In the genomic region with DNA sequence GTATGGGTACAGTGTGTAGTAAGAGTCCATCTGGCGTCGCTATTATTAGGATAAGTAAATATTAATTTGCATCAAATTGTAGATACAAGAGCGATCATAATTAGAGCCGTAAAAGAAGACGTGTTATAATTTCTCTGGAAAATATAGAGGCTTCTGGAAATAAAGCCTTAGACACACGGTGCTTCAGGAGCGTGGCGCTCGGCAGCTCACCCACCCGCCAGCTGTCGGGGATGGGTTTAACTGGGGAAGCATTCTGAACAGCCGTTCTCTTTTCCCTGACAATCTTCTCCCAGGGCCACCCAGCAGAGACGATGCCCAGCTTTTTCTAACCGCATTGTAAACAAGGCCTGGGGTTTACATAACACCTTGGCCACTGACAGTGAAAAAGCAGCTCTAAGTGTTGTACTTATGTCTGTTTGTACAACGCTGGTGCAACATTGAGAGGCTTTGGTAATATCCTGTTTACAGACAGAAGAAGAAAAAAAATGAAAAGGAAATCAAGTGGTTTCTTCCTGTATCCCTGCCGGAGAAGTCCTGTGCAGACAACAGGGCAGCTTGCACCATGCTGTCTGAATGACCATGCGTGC, we compare ENCODE assay signal across 13 mouse cellular contexts.
DNase-seq lines count a peak whose midpoint lies in the region; TF ChIP-seq lines count a peak whose summit lies in the region.
"Had no signal": no experiment of that assay in that cellular context is flagged by ENCODE, and none has a peak within 500 bp of the region (broad histone marks: within the 10 kb centered on the region; RNA-seq: fewer than 3 reads in every experiment).

No protein-coding gene starts in this region.

- intact Hi-C loops in heart, postnatal 14 days (cut with DNase I) = no loop called here
- intact Hi-C loops in left cerebral cortex, postnatal 14 days (cut with DNase I) = loop anchor here (5.0 kb wide), 1 partner anchor 36 kb away; no protein-coding TSS in a partner anchor

- H3K27ac ChIP-seq in layer of hippocampus, adult 2 months = peak overlapping the region; percentile 76
- H3K27ac ChIP-seq: heart, embryonic 15.5 days; midbrain, embryonic 12.5 days; stomach, embryonic 15.5 days had no signal

- no peak overlapping the region for H3K4me3 ChIP-seq in layer of hippocampus, adult 2 months
- H3K4me3 ChIP-seq: heart, embryonic 15.5 days; midbrain, embryonic 12.5 days; stomach, embryonic 15.5 days had no signal

- no peak for TF ChIP-seq CTCF in layer of hippocampus, adult 2 months (conservative IDR thresholded peaks at IDR 0.05)

- peak; percentile 66 for DNase-seq in heart, adult 11 months
- DNase-seq in heart, postnatal 14 days = no peak
- peak; percentile 66 to 79 for DNase-seq in layer of hippocampus, adult 2 months (ENCODE audit: low spot score in 2 of 2)
- DNase-seq in left cerebral cortex, postnatal 14 days (ENCODE audit: low spot score in 2 of 2) = peak; percentile 74 to 76
- peak; percentile 80 to 86 for DNase-seq in right cerebral cortex, adult 2 months (ENCODE audit: low spot score in 2 of 2)
- no peak for DNase-seq in adrenal gland, adult 18-20 months (ENCODE audit: low spot score in 2 of 2)
- no peak for DNase-seq in ovary, postnatal 36 days (ENCODE audit: low spot score)
- no peak for DNase-seq in kidney, adult 8-10 months
- DNase-seq: adrenal gland, adult 8-10 months; cerebellum, adult 18-20 months had no signal

Comparison
In these comparisons a context has a peak if more than half of its experiments do, and no peak if none do; other contexts are left out.
1. DNase-seq: peak in heart, adult 11 months (single experiment), layer of hippocampus, adult 2 months (2 of 2), left cerebral cortex, postnatal 14 days (2 of 2) and right cerebral cortex, adult 2 months (2 of 2); none in heart, postnatal 14 days (0 of 2), adrenal gland, adult 18-20 months (0 of 2), ovary, postnatal 36 days (single experiment) and kidney, adult 8-10 months (0 of 2).